Mouse (Mus musculus) kidney, postnatal 0 days (tissue): ENCODE results near the gene Gm4131. TPM values are rescaled to one million over a fixed set of nuclear protein-coding genes. Genes with fewer than 3 reads are reported as not detected.

Experiments used
- ATAC-seq: fragments of 200-750 bp; cut with Nextera tagmentation; replicated peaks from 2 replicates; pipeline ENCODE4 v1.8.0; 2017; ENCODE audit warnings: low read depth, moderate number of reproducible peaks, moderate TSS enrichment, moderate library complexity; ENCODE audit not compliant: low FRiP score
- DNase-seq: peaks from one replicate; pipeline ENCODE4 v3.0.0-alpha.2; 2016; ENCODE audit warnings: low spot score
- H3K27ac ChIP-seq: fragments of 300-500 bp; sonication (generic); 2 replicates; pipeline ENCODE4 v1.5.1; 2014; ENCODE audit warnings: mild to moderate bottlenecking
- H3K27me3 ChIP-seq: fragments of 300-500 bp; sonication (generic); 2 replicates; pipeline ENCODE4 v1.6.1; 2014; ENCODE audit warnings: low read length, mixed read lengths; ENCODE audit not compliant: insufficient read depth
- H3K36me3 ChIP-seq: fragments of 300-500 bp; sonication (generic); 2 replicates; pipeline ENCODE4 v1.6.1; 2014; ENCODE audit warnings: low read length, mixed read lengths; ENCODE audit not compliant: insufficient read depth
- H3K4me1 ChIP-seq: fragments of 300-500 bp; sonication (generic); replicated peaks from 2 replicates; pipeline ENCODE4 v1.6.1; 2014; ENCODE audit warnings: antibody characterized with exemption, low read length, mixed read lengths; ENCODE audit not compliant: insufficient read depth
- H3K4me2 ChIP-seq: fragments of 300-500 bp; sonication (generic); 2 replicates; pipeline ENCODE4 v1.6.1; 2014; ENCODE audit warnings: mild to moderate bottlenecking, low read length, moderate library complexity, mixed read lengths
- H3K4me3 ChIP-seq: fragments of 300-500 bp; sonication (generic); replicated peaks from 2 replicates; pipeline ENCODE4 v1.5.1; 2014; ENCODE audit warnings: low read depth, low read length
- H3K9ac ChIP-seq: fragments of 300-500 bp; sonication (generic); 2 replicates; pipeline ENCODE4 v1.6.1; 2014; ENCODE audit warnings: low read depth, low read length
- H3K9me3 ChIP-seq: fragments of 300-500 bp; sonication (generic); replicated peaks from 2 replicates; pipeline ENCODE4 v1.6.1; 2016; ENCODE audit warnings: low read length, inconsistent platforms, mixed read lengths
- CTCF ChIP-seq: IDR thresholded peaks from 2 replicates; pipeline ENCODE4 v1.5.1; 2016; ENCODE audit warnings: antibody characterized with exemption, low read depth, mild to moderate bottlenecking, moderate library complexity
- WGBS: fragments of 180-500 bp; shearing (Covaris S2); extraction: QIAGEN DNeasy Blood & Tissue Kit; methylation state at CpG from one replicate; pipeline ENCODE4 v1.1.7; 2014; 5-methylcytosine and 5-hydroxymethylcytosine counted together
- polyA plus RNA-seq: library from polyadenylated mRNA; unstranded; fragments of >200 nt; fragmentation: Nextera tagmentation; extraction: Ambion mirVana; gene quantifications from 2 replicates; pipeline ENCODE4 v1.2.1, GENCODE M21; 2015

Gene Gm4131
- polyA plus RNA-seq, 1 experiment from 2014 or later = 0.78 TPM

GRCm38 (mm10) chr14:62569463-62569862, 2.7 kb upstream of the Gm4131 start:
- 76% methylated on average over 5 of the region's 5 CpGs for WGBS
- ATAC-seq = no peak
- Histone ChIP-seq H3K4me3 (no peak overlapping the region), H3K27me3 (no peaks in the 10 kb centered on the region), H3K9ac (no peak overlapping the region), H3K36me3 (no peaks in the 10 kb centered on the region), H3K4me1 (peaks cover 11% of the 10 kb centered on the region; the same call in 1 of the 2 replicates), H3K4me2 (no peak overlapping the region), H3K27ac (no peak overlapping the region), H3K9me3 (no peaks in the 10 kb centered on the region)
- TF ChIP-seq CTCF = no peak
- DNase-seq = no peak

DNA sequence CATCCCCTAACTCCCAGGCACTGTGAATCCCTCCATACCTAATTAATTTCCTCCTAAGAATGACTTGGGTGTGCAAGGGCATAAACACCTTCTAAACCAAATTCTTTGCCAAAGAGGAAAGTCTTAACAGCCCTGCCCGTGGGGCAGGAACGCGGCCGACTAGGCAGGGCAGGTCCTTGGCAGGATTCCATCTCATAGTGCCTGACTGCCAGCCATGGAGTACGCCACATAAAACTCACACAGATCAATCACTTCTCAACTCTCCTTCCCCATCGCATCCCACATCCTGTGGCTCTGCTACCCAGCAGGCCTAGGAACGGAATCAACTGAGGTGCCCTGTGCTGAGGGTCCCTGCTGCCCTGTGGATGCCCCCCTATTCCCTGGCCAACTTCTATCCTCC, 3.0 kb downstream of the Gm4131 start:
- Histone ChIP-seq H3K27ac (no peak overlapping the region), H3K4me2 (no peak overlapping the region), H3K4me1 (no peaks in the 10 kb centered on the region), H3K36me3 (no peaks in the 10 kb centered on the region), H3K27me3 (no peaks in the 10 kb centered on the region), H3K9me3 (no peaks in the 10 kb centered on the region), H3K4me3 (no peak overlapping the region), H3K9ac (no peak overlapping the region)
- DNase-seq (no peak), ATAC-seq (no peak)
- 41% methylated on average over 7 of the region's 7 CpGs for WGBS
- no peak for TF ChIP-seq CTCF

GRCm38 (mm10) chr14:62561875-62562748, 4.6 kb downstream of the Gm4131 start:
- H3K9ac ChIP-seq = no peak overlapping the region
- H3K27me3 ChIP-seq = no peaks in the 10 kb centered on the region
- H3K4me1 ChIP-seq = no peaks in the 10 kb centered on the region
- no peaks in the 10 kb centered on the region for H3K9me3 ChIP-seq
- no peak overlapping the region for H3K4me2 ChIP-seq
- H3K27ac ChIP-seq = no peak overlapping the region
- TF ChIP-seq CTCF = no peak
- DNase-seq = peak; percentile 17
- no peak for ATAC-seq
- WGBS = 55% methylated on average over 17 of the region's 17 CpGs
- H3K4me3 ChIP-seq = no peak overlapping the region
- no peaks in the 10 kb centered on the region for H3K36me3 ChIP-seq

GRCm38 (mm10) chr14:62557111-62557510, 9.6 kb downstream of the Gm4131 start:
- no peak for DNase-seq
- no peak for ATAC-seq
- Histone ChIP-seq H3K27ac (no peak overlapping the region), H3K9ac (no peak overlapping the region), H3K4me2 (peak overlapping the region; percentile 94; the same call in 1 of the 2 replicates), H3K4me1 (peaks cover 6% of the 10 kb centered on the region; the same call in 1 of the 2 replicates), H3K36me3 (no peaks in the 10 kb centered on the region), H3K4me3 (no peak overlapping the region), H3K9me3 (no peaks in the 10 kb centered on the region), H3K27me3 (no peaks in the 10 kb centered on the region)
- no peak for TF ChIP-seq CTCF
- 83% methylated on average over 3 of the region's 3 CpGs for WGBS

- Histone ChIP-seq H3K9me3 (no peaks in the 10 kb centered on the region), H3K4me2 (peak overlapping the region; percentile 94), H3K4me3 (peak overlapping the region; percentile 59), H3K4me1 (peaks cover 6% of the 10 kb centered on the region; the same call in 1 of the 2 replicates), H3K36me3 (no peaks in the 10 kb centered on the region), H3K27ac (no peak overlapping the region; the same call in 1 of the 2 replicates), H3K27me3 (no peaks in the 10 kb centered on the region), H3K9ac (peak overlapping the region; percentile 65)
- TF ChIP-seq CTCF = no peak
- DNase-seq (no peak), ATAC-seq (no peak; the same call in 1 of the 2 replicates)
- 7% methylated on average over 38 of the region's 38 CpGs for WGBS
Observed at GRCm38 (mm10) chr14:62555840-62556810, 10.6 kb downstream of the Gm4131 start.

- WGBS = under 1% methylated on average over 51 of the region's 51 CpGs
- peak; percentile 80 for ATAC-seq
Observed at GRCm38 (mm10) chr14:62555309-62555829, 11.4 kb downstream of the Gm4131 start, which contains the start of gene Fam124a. TSS of gene Fam124a (plus strand) at chr14:62555737.

More at GRCm38 (mm10) chr14:62555309-62555829, 11.4 kb downstream of the Gm4131 start, which contains the start of gene Fam124a:
- DNase-seq = peak; percentile 84
- no peaks in the 10 kb centered on the region for H3K36me3 ChIP-seq
- H3K27me3 ChIP-seq = no peaks in the 10 kb centered on the region
- H3K9ac ChIP-seq = peak within 1 kb of the TSS; percentile 65
- peak within 1 kb of the TSS; percentile 59 for H3K4me3 ChIP-seq
- TF ChIP-seq CTCF = peak; percentile 38; the same call in 1 of the 2 replicates
- H3K4me2 ChIP-seq = peak within 1 kb of the TSS; percentile 94
- H3K27ac ChIP-seq = no peak within 1 kb of the TSS; the same call in 1 of the 2 replicates
- peaks cover 6% of the 10 kb centered on the region; the same call in 1 of the 2 replicates for H3K4me1 ChIP-seq
- no peaks in the 10 kb centered on the region for H3K9me3 ChIP-seq
